Mouse (Mus musculus): ENCODE data around the gene Dpy19l1.

Gene Dpy19l1

GRCm38 (mm10) chr9:24503067-24503857 lies at the start of gene Dpy19l1:
Dpy19l1 (minus strand) TSS chr9:24503140.
- peak; percentile 74 for DNase-seq (ENCODE audit: low read depth, low spot score)

- peak; percentile 31 for DNase-seq (ENCODE audit: low read depth, low spot score)
Observed at GRCm38 (mm10) chr9:24538159-24538558, 35.2 kb upstream of the Dpy19l1 start.

- peak; percentile 76 for DNase-seq (ENCODE audit: low read depth, low spot score)
Observed at GRCm38 (mm10) chr9:24516575-24517139, 13.7 kb upstream of the Dpy19l1 start.

- DNase-seq (ENCODE audit: low read depth, low spot score) = no peak
Observed at GRCm38 (mm10) chr9:24514078-24514469, 11.1 kb upstream of the Dpy19l1 start.

- DNase-seq (ENCODE audit: low read depth, low spot score) = no peak
Observed at GRCm38 (mm10) chr9:24513290-24514077, 10.5 kb upstream of the Dpy19l1 start.

GRCm38 (mm10) chr9:24512121-24512539 lies 9.2 kb upstream of the Dpy19l1 start:
- DNase-seq (ENCODE audit: low read depth, low spot score) = no peak

- DNase-seq (ENCODE audit: low read depth, low spot score) = peak; percentile 89
Observed at GRCm38 (mm10) chr9:24511371-24512120, 8.6 kb upstream of the Dpy19l1 start.

- no peak for DNase-seq (ENCODE audit: low read depth, low spot score)
Observed at GRCm38 (mm10) chr9:24508880-24509279, 5.9 kb upstream of the Dpy19l1 start.

- DNase-seq (ENCODE audit: low read depth, low spot score) = no peak
Observed at GRCm38 (mm10) chr9:24506510-24506909, 3.6 kb upstream of the Dpy19l1 start.

- no peak for DNase-seq (ENCODE audit: low read depth, low spot score)
Observed at GRCm38 (mm10) chr9:24505017-24505763, 2.2 kb upstream of the Dpy19l1 start.

- peak; percentile 26 for DNase-seq (ENCODE audit: low read depth, low spot score)
Observed at GRCm38 (mm10) chr9:24504381-24504780, 1.4 kb upstream of the Dpy19l1 start.

- DNase-seq (ENCODE audit: low read depth, low spot score) = no peak
Observed at GRCm38 (mm10) chr9:24503858-24504219, 899 bp upstream of the Dpy19l1 start.

GRCm38 (mm10) chr9:24502571-24503004 lies 352 bp downstream of the Dpy19l1 start:
- peak; percentile 71 for DNase-seq (ENCODE audit: low read depth, low spot score)

GRCm38 (mm10) chr9:24501618-24502017 lies 1.3 kb downstream of the Dpy19l1 start:
- peak; percentile 61 for DNase-seq (ENCODE audit: low read depth, low spot score)

- no peak for DNase-seq (ENCODE audit: low read depth, low spot score)
Observed at GRCm38 (mm10) chr9:24496226-24496625, 6.7 kb downstream of the Dpy19l1 start.

- no peak for DNase-seq (ENCODE audit: low read depth, low spot score)
Observed at GRCm38 (mm10) chr9:24490516-24490915, 12.4 kb downstream of the Dpy19l1 start.

- no peak for DNase-seq (ENCODE audit: low read depth, low spot score)
Observed at GRCm38 (mm10) chr9:24488425-24489104, 14.4 kb downstream of the Dpy19l1 start.

GRCm38 (mm10) chr9:24482375-24482774 lies 20.6 kb downstream of the Dpy19l1 start:
- DNase-seq (ENCODE audit: low read depth, low spot score) = no peak

- DNase-seq (ENCODE audit: low read depth, low spot score) = no peak
Observed at GRCm38 (mm10) chr9:24477251-24477650, 25.7 kb downstream of the Dpy19l1 start.

- no peak for DNase-seq (ENCODE audit: low read depth, low spot score)
Observed at GRCm38 (mm10) chr9:24473824-24474223, 29.1 kb downstream of the Dpy19l1 start.
